Mouse (Mus musculus) MEL (cell line): ENCODE measurements around the gene Pet100. TPM values are rescaled to one million over a fixed set of nuclear protein-coding genes. Genes with fewer than 3 reads are reported as not detected.

ENCODE experiments used
- DNase-seq: peaks from one replicate; pipeline ENCODE4 v3.0.0; 2011; ENCODE audit warnings: low read depth, low spot score
- H3K27ac ChIP-seq: 2 replicates; pipeline ENCODE4 v1.5.1; 2012; ENCODE audit warnings: low read depth, mild to moderate bottlenecking, control low read depth, low read length, moderate library complexity; ENCODE audit not compliant: control insufficient read depth
- H3K27me3 ChIP-seq, 2 experiments: fragments of 150-350 bp in 1 of 2; sonication (generic) in 1 of 2; 2 replicates each; pipeline ENCODE4 v1.6.1; 2012; ENCODE audit warnings: low read length in 2 of 2, mild to moderate bottlenecking in 2 of 2, improper control_type of control experiment in 1 of 2, moderate library complexity in 1 of 2; ENCODE audit not compliant: insufficient read depth in 2 of 2, control insufficient read depth in 1 of 2
- H3K36me3 ChIP-seq, 2 experiments: 2 replicates each; pipeline ENCODE4 v1.6.1; 2012 to 2014; ENCODE audit warnings: low read length in 2 of 2, improper control_type of control experiment in 1 of 2, inconsistent platforms in 1 of 2, mild to moderate bottlenecking in 1 of 2; ENCODE audit not compliant: insufficient read depth in 2 of 2, control insufficient read depth in 1 of 2
- H3K4me1 ChIP-seq, 2 experiments: fragments of 150-350 bp in 1 of 2; sonication (generic) in 1 of 2; 2 replicates each; pipeline ENCODE4 v1.6.1; 2012; ENCODE audit warnings: low read length in 2 of 2, improper control_type of control experiment in 1 of 2, mild to moderate bottlenecking in 1 of 2; ENCODE audit not compliant: insufficient read depth in 2 of 2, control insufficient read depth in 1 of 2
- H3K4me3 ChIP-seq, 2 experiments: fragments of 150-350 bp in 1 of 2; sonication (generic) in 1 of 2; 2 replicates each; pipeline ENCODE4 v1.5.1; 2012; ENCODE audit warnings: low read depth in 2 of 2, low read length in 2 of 2, mild to moderate bottlenecking in 2 of 2, moderate library complexity in 2 of 2, control low read depth in 1 of 2, improper control_type of control experiment in 1 of 2; ENCODE audit not compliant: control insufficient read depth in 1 of 2, insufficient read depth in 1 of 2
- H3K79me2 ChIP-seq: 2 replicates; pipeline ENCODE4 v1.6.1; 2012; ENCODE audit warnings: mild to moderate bottlenecking, low read length, moderate library complexity; ENCODE audit not compliant: control insufficient read depth, poor library complexity, insufficient read depth
- H3K9ac ChIP-seq: 2 replicates; pipeline ENCODE4 v1.6.1; 2012; ENCODE audit warnings: low read depth, mild to moderate bottlenecking, control low read depth, low read length, moderate library complexity; ENCODE audit not compliant: control insufficient read depth, poor library complexity, severe bottlenecking
- H3K9me3 ChIP-seq: fragments of 150-350 bp; sonication (generic); replicated peaks from 2 replicates; pipeline ENCODE4 v1.6.1; 2012; ENCODE audit warnings: mild to moderate bottlenecking, low read length, improper control_type of control experiment, moderate library complexity; ENCODE audit not compliant: insufficient read depth
- CHD1 ChIP-seq: IDR thresholded peaks from 2 replicates; pipeline ENCODE4 v1.6.1; 2012; ENCODE audit warnings: low read depth, mild to moderate bottlenecking, inconsistent platforms, low read length, improper control_type of control experiment
- CTCF ChIP-seq, 3 experiments: IDR thresholded peaks in 2 of 3; conservative IDR thresholded peaks in 1 of 3; 2 replicates each; pipeline ENCODE4 v1.5.1; 2011 to 2012; ENCODE audit warnings: low read length in 3 of 3, low read depth in 2 of 3, mild to moderate bottlenecking in 2 of 3, improper control_type of control experiment in 1 of 3, inconsistent platforms in 1 of 3, mixed read lengths in 1 of 3, moderate library complexity in 1 of 3; ENCODE audit not compliant: control insufficient read depth in 1 of 3, insufficient read depth in 1 of 3, poor library complexity in 1 of 3, severe bottlenecking in 1 of 3
- E2F4 ChIP-seq: IDR thresholded peaks from 2 replicates; pipeline ENCODE4 v1.6.1; 2011; ENCODE audit warnings: low read depth, low read length, improper control_type of control experiment, borderline replicate concordance
- ELF1 ChIP-seq: IDR thresholded peaks from 2 replicates; pipeline ENCODE4 v1.6.1; 2014; ENCODE audit warnings: low read depth, mild to moderate bottlenecking, inconsistent platforms, low read length, improper control_type of control experiment, moderate library complexity
- EP300 ChIP-seq, 2 experiments: IDR thresholded peaks; 2 replicates each; pipeline ENCODE4 v1.6.1; 2011; ENCODE audit warnings: improper control_type of control experiment in 2 of 2, low read length in 2 of 2, low read depth in 1 of 2, mild to moderate bottlenecking in 1 of 2
- GABPA ChIP-seq: IDR thresholded peaks from 2 replicates; pipeline ENCODE4 v1.6.1; 2012; ENCODE audit warnings: low read depth, mild to moderate bottlenecking, inconsistent platforms, low read length, improper control_type of control experiment, moderate library complexity
- KAT2A ChIP-seq: conservative IDR thresholded peaks from 2 replicates; pipeline ENCODE4 v1.6.1; 2012; ENCODE audit warnings: low read depth, low read length, improper control_type of control experiment, inconsistent platforms
- MAFK ChIP-seq: IDR thresholded peaks from 2 replicates; pipeline ENCODE4 v1.6.1; 2011; ENCODE audit warnings: low read depth, mild to moderate bottlenecking, low read length, improper control_type of control experiment, borderline replicate concordance
- MAX ChIP-seq: IDR thresholded peaks from 2 replicates; pipeline ENCODE4 v1.6.1; 2011; ENCODE audit warnings: low read length, improper control_type of control experiment
- MXI1 ChIP-seq: IDR thresholded peaks from 2 replicates; pipeline ENCODE4 v1.6.1; 2011; ENCODE audit warnings: mild to moderate bottlenecking, low read depth, low read length, improper control_type of control experiment
- MYC ChIP-seq: IDR thresholded peaks from 2 replicates; pipeline ENCODE4 v1.6.1; 2011; ENCODE audit warnings: low read depth, mild to moderate bottlenecking, low read length, improper control_type of control experiment, moderate library complexity
- POLR2AphosphoS2 ChIP-seq: IDR thresholded peaks from 2 replicates; pipeline ENCODE4 v1.6.1; 2011; ENCODE audit warnings: low read length, improper control_type of control experiment
- POLR2AphosphoS5 ChIP-seq: IDR thresholded peaks from 2 replicates; pipeline ENCODE4 v1.6.1; 2012; ENCODE audit warnings: low read depth, borderline replicate concordance, mild to moderate bottlenecking, inconsistent platforms, low read length, moderate library complexity, mixed read lengths
- RAD21 ChIP-seq: IDR thresholded peaks from 2 replicates; pipeline ENCODE4 v1.6.1; 2011; ENCODE audit warnings: mild to moderate bottlenecking, low read depth, low read length, improper control_type of control experiment
- TCF12 ChIP-seq: IDR thresholded peaks from 2 replicates; pipeline ENCODE4 v1.6.1; 2014; ENCODE audit warnings: low read depth, mild to moderate bottlenecking, inconsistent platforms, low read length, improper control_type of control experiment, moderate library complexity
- ZKSCAN1 ChIP-seq: IDR thresholded peaks from 2 replicates; pipeline ENCODE4 v1.6.1; 2012; ENCODE audit warnings: low read depth, mild to moderate bottlenecking, inconsistent platforms, low read length, improper control_type of control experiment, moderate library complexity
- ZMIZ1 ChIP-seq: IDR thresholded peaks from 2 replicates; pipeline ENCODE4 v1.6.1; 2012; ENCODE audit warnings: low read depth, mild to moderate bottlenecking, inconsistent platforms, low read length, improper control_type of control experiment, moderate library complexity
- polyA plus RNA-seq, 2 experiments: library from polyadenylated mRNA; stranded (reverse) in 1 of 2; unstranded in 1 of 2; fragments of >175 nt in 1 of 2; fragments of >200 nt in 1 of 2; gene quantifications; 2 replicates each; pipeline versions ENCODE4 v1.2.1 to v1.2.4; 2012; ENCODE audit warnings: low replicate concordance in 2 of 2, low read depth in 1 of 2; ENCODE audit not compliant: insufficient read length in 2 of 2, insufficient read depth in 1 of 2, missing spikeins in 1 of 2
- total RNA-seq: library from RNA; depleted of rRNA; stranded (reverse); fragments of 300-350 nt; gene quantifications from 2 replicates; pipeline ENCODE4 v1.2.3, GENCODE M21; 2012

Pet100 gene
- total and polyA plus RNA-seq, 3 experiments = 58.7 to 64.2 TPM; not detected in 1

GRCm38 (mm10) chr8:3656725-3657381 lies 35.5 kb downstream of the Pet100 start:
- TF ChIP-seq EP300 (IDR thresholded peaks at IDR 0.05; ENCODE audit: low read depth in 1 of 2, low read length in 2 of 2) (no peak), ZKSCAN1 (no peak), GABPA (no peak), ELF1 (no peak), MYC (no peak), RAD21 (no peak), MAFK (no peak), E2F4 (no peak), KAT2A (no peak), MXI1 (no peak), CHD1 (no peak), CTCF (IDR thresholded peaks at IDR 0.05 in 2 of 3, conservative IDR thresholded peaks at IDR 0.05 in 1 of 3; ENCODE audit: control insufficient read depth in 1 of 3, insufficient read depth in 1 of 3, low read depth in 2 of 3, low read length in 3 of 3, poor library complexity in 1 of 3, severe bottlenecking in 1 of 3) (no peak), MAX (no peak), POLR2AphosphoS2 (no peak), TCF12 (no peak), POLR2AphosphoS5 (no peak), ZMIZ1 (no peak)
- TF ChIP-seq, all 39 proteins: peak for 0
- Histone ChIP-seq H3K36me3 (no peaks in the 10 kb centered on the region), H3K79me2 (no peaks in the 10 kb centered on the region), H3K27me3 (no peaks in the 10 kb centered on the region; a peak in 1 of 4 replicates), H3K4me3 (no peak overlapping the region), H3K4me1 (no peaks in the 10 kb centered on the region), H3K9ac (no peak overlapping the region), H3K9me3 (no peaks in the 10 kb centered on the region), H3K27ac (no peak overlapping the region)
- no peak for DNase-seq

- Histone ChIP-seq H3K79me2 (no peaks in the 10 kb centered on the region), H3K36me3 (peaks cover 0 to 4% of the 10 kb centered on the region in 2 experiments; a peak in 2 of 4 replicates), H3K4me1 (peaks cover 0 to 10% of the 10 kb centered on the region in 2 experiments; a peak in 1 of 4 replicates), H3K4me3 (no peak overlapping the region), H3K27me3 (no peaks in the 10 kb centered on the region; a peak in 2 of 4 replicates), H3K9me3 (no peaks in the 10 kb centered on the region), H3K9ac (no peak overlapping the region), H3K27ac (no peak overlapping the region)
- DNase-seq = no peak
- TF ChIP-seq KAT2A = no peak
- no peak for TF ChIP-seq MXI1
- no peak for TF ChIP-seq POLR2AphosphoS2
Measured at GRCm38 (mm10) chr8:3660889-3661288, 39.5 kb downstream of the Pet100 start.
